Mouse (Mus musculus): ENCODE measurements at regions not wholly inside any gene's neighbourhood (a gene's known extent, or its start where the extent isn't known, plus 50 kb on each side); places are given as distances from the start of the nearest gene placed in this dataset.

DNA sequence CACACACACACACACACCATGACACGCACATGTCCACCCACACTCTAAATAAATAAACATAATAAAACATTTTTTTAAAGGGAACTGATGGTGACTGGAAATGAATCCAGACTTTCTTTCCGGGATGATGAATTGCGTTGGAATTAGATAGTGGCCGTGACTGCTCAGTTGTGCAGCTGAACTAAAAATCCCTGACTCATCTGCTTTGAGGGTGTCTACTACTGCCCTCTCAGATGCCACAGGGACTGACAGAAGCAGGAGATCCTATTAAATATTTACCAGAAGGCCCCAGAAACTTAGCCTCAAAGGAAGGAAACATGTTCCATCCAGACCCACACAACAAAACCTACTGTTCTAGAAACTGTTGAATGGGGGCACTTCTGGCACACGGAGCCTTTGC, 65.7 kb downstream of the Polr2m start:
- Histone ChIP-seq H3K27me3 (no peaks in the 10 kb centered on the region), H3K4me3 (no peak overlapping the region), H3K36me3 (no peaks in the 10 kb centered on the region), H3K9ac (no peak overlapping the region), H3K4me2 (no peak overlapping the region), H3K27ac (replicated peaks) (no peak overlapping the region), H3K9me3 (no peaks in the 10 kb centered on the region), H3K4me1 (replicated peaks) (no peaks in the 10 kb centered on the region)
- no peak for ATAC-seq (ENCODE audit: low FRiP score, low read depth)
- WGBS = 86% methylated on average over 5 of the region's 5 CpGs

DNA sequence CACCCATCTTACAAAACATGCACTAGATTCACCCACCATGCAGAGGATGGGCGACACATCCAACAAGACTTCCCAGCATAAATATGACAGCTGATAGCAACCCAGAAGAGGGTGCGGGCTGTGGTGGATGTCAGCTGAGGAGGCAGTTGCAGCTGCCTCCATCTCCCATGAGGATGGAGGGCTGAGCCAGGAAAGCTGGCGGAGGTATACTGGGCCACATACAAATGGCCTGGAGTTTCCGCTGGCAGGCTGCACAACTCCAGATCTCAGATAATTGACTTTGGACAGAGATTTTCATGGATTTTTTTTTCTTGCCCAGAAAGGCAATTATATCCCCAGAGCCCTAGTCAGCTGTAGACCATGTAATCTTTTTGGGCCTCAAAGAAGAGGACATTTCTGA, 67.2 kb downstream of the Polr2m start:
- Histone ChIP-seq H3K27ac (replicated peaks) (no peak overlapping the region), H3K4me3 (no peak overlapping the region), H3K27me3 (no peaks in the 10 kb centered on the region), H3K36me3 (no peaks in the 10 kb centered on the region), H3K9ac (no peak overlapping the region), H3K4me1 (replicated peaks) (no peaks in the 10 kb centered on the region), H3K4me2 (no peak overlapping the region), H3K9me3 (no peaks in the 10 kb centered on the region)
- no peak for ATAC-seq (ENCODE audit: low FRiP score, low read depth)
- 74% methylated on average over 4 of the region's 4 CpGs for WGBS

DNA sequence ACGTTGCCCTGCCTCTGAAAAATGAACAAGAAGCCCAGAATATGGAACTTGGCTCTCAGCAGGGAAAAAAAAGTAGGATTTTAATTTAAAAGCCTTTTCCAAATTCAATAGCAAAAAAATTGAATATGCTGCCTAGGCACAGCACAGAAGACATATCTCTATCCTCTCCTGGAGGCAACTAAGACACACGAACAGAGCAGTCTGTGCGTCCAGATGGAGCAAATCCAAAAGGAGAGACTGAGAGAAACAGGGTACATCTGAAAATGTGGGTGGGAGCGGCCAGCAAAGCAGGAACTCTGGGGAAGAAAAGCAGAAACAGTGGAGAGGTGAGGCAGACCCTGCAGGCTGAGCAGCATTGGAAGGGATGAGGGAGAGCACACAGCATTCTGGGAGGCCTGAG, 68.5 kb downstream of the Polr2m start:
- Histone ChIP-seq H3K9ac (no peak overlapping the region), H3K27me3 (no peaks in the 10 kb centered on the region), H3K4me2 (no peak overlapping the region), H3K27ac (replicated peaks) (no peak overlapping the region), H3K4me1 (replicated peaks) (no peaks in the 10 kb centered on the region), H3K36me3 (no peaks in the 10 kb centered on the region), H3K4me3 (no peak overlapping the region), H3K9me3 (no peaks in the 10 kb centered on the region)
- no peak for ATAC-seq (ENCODE audit: low FRiP score, low read depth)
- 76% methylated on average over 4 of the region's 4 CpGs for WGBS

DNA sequence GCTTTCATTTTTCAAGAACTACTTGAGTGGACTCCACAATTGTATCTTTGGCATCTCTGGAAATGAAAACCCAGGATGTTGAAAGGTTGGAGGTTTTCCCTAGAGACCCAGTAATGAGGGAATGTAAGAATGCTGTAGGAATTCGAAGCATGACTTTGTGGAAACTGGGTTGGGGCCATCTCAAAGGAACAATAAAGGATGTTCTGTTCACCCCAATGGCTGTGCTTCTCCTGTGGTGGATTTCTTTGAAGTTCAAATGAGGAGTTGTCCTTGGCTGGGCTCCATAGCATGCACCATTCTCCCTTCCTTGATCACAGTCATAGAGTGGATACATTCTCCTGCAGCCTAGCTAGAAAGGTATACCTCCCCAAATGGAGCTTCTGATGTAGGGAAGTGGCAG, 74.6 kb downstream of the Polr2m start:
- H3K27ac ChIP-seq (replicated peaks) = no peak overlapping the region
- H3K4me2 ChIP-seq = no peak overlapping the region
- ATAC-seq (ENCODE audit: low FRiP score, low read depth) = no peak
- H3K4me3 ChIP-seq = no peak overlapping the region
- H3K9me3 ChIP-seq = no peaks in the 10 kb centered on the region
- no peak overlapping the region for H3K9ac ChIP-seq
- no peaks in the 10 kb centered on the region for H3K36me3 ChIP-seq
- no peaks in the 10 kb centered on the region for H3K27me3 ChIP-seq
- no peaks in the 10 kb centered on the region; the same call in 1 of the 2 replicates for H3K4me1 ChIP-seq (replicated peaks)
- 81% methylated on average over 1 of the region's 1 CpGs for WGBS

DNA sequence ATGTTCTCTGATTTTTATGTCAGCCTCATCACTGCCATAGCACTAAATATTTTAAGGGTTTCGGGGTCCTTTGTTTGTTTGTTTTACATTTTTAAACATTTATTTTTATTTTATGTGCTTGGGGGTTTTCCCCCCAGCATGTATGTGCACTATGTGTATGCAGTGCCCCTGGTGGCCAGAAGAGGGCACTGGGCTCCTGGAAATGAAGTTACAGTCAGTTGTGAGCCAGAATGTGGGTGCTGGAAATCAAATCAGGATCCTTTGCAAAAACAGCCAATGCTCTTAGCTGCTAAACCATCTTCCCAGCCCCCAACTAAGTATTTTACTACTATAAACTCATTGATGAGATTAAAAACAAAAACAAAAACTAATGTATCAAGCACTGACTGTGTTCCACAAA, 75.8 kb downstream of the Polr2m start:
- no peak overlapping the region for H3K4me3 ChIP-seq
- no peak for ATAC-seq (ENCODE audit: low FRiP score, low read depth)
- H3K4me2 ChIP-seq = no peak overlapping the region
- no peaks in the 10 kb centered on the region for H3K36me3 ChIP-seq
- 94% methylated on average over 1 of the region's 1 CpGs for WGBS
- no peaks in the 10 kb centered on the region; the same call in 1 of the 2 replicates for H3K4me1 ChIP-seq (replicated peaks)
- no peak overlapping the region for H3K27ac ChIP-seq (replicated peaks)
- H3K9ac ChIP-seq = no peak overlapping the region
- H3K27me3 ChIP-seq = no peaks in the 10 kb centered on the region
- no peaks in the 10 kb centered on the region for H3K9me3 ChIP-seq

DNA sequence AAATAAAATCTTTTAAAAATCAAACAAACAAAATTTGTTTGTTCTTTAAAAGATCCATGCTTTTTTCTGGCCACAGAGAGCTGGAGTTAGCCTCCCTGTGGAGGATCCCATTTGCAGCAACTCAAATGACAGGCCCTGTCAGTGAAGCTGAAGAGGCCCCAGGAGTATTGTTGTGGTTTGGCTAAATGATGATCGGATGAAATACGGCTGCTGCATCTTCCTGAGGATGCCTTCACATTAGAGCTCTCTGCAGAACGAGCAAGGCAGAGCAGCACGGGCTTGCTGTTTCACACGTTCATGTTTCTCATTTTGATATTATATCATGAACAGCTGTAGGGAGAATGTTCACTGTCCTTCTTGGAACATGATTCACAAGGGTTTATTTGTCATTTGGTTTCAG, 76.8 kb downstream of the Polr2m start:
- WGBS = 49% methylated on average over 5 of the region's 5 CpGs
- H3K27me3 ChIP-seq = no peaks in the 10 kb centered on the region
- no peaks in the 10 kb centered on the region for H3K36me3 ChIP-seq
- no peaks in the 10 kb centered on the region for H3K9me3 ChIP-seq
- no peak overlapping the region for H3K9ac ChIP-seq
- no peaks in the 10 kb centered on the region; the same call in 1 of the 2 replicates for H3K4me1 ChIP-seq (replicated peaks)
- H3K4me3 ChIP-seq = no peak overlapping the region
- 0 out of 2 replicates have a peak overlapping the region, but pooled peaks have one; percentile 3 for H3K27ac ChIP-seq (replicated peaks)
- H3K4me2 ChIP-seq = no peak overlapping the region
- ATAC-seq (ENCODE audit: low FRiP score, low read depth) = no peak

DNA sequence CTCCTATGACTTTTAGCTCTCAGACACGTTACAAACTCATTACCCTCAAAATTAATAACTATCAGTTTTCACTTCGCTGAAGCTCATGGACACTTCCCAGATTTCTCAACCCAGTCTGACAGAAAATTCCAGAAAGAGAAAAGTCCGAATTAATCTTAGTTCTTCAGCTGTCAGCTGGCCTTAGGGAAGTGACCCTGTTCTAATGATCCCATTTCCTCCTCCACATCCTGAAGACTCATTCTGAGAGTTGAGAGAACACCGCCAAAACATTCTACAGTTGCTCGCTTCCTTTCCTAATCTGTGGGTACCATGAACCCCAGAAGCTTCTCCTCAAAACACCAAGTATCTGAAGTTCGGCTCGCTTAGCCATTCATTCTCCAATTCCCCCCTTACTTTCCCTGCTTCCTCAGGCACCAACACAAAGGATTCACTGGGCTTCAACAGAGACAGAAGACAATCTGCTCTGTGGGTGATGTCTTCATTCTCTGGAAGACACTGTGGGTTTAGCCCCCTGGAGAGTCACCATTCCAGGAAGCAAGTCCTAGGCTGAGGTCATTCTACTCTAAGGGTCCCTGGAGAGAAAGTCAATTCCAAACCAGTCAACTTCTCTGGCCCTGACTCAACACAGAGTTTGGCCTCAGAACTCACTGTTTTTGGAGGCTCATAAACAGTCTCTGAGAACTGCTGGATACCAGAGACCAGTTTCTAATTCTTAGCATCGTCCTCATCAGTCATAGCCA, 81.2 kb downstream of the Polr2m start:
- no peak overlapping the region for H3K4me2 ChIP-seq
- H3K27ac ChIP-seq (replicated peaks) = no peak overlapping the region
- H3K36me3 ChIP-seq = no peaks in the 10 kb centered on the region
- no peaks in the 10 kb centered on the region; the same call in 1 of the 2 replicates for H3K4me1 ChIP-seq (replicated peaks)
- H3K9me3 ChIP-seq = no peaks in the 10 kb centered on the region
- H3K9ac ChIP-seq = no peak overlapping the region
- 84% methylated on average over 8 of the region's 8 CpGs for WGBS
- no peak for ATAC-seq (ENCODE audit: low FRiP score, low read depth)
- no peaks in the 10 kb centered on the region for H3K27me3 ChIP-seq
- no peak overlapping the region for H3K4me3 ChIP-seq

DNA sequence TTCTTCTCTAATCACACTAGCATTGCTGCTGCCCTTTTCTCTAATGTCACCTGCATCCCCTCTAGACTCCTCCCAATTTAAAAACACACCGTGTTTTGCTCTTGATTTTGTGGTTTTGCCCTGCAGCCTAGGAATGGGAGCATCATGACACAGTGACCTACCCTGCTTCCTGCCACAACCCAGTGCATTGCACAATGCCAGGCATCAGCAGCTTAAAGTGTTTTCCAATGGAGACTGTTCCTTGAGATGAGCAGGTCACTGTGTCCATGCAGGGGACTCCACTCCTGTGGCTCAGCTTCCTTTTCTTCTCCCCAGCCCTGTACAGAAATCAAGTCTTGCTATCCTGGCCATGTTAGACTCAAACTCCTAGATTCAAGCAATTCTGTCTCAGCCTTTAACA, 84.1 kb downstream of the Polr2m start:
- no peaks in the 10 kb centered on the region for H3K9me3 ChIP-seq
- no peak overlapping the region for H3K4me2 ChIP-seq
- 54% methylated on average over 1 of the region's 1 CpGs for WGBS
- no peak overlapping the region for H3K27ac ChIP-seq (replicated peaks)
- no peak overlapping the region for H3K9ac ChIP-seq
- no peak overlapping the region for H3K4me3 ChIP-seq
- no peak for ATAC-seq (ENCODE audit: low FRiP score, low read depth)
- H3K27me3 ChIP-seq = no peaks in the 10 kb centered on the region
- H3K4me1 ChIP-seq (replicated peaks) = no peaks in the 10 kb centered on the region
- no peaks in the 10 kb centered on the region for H3K36me3 ChIP-seq

DNA sequence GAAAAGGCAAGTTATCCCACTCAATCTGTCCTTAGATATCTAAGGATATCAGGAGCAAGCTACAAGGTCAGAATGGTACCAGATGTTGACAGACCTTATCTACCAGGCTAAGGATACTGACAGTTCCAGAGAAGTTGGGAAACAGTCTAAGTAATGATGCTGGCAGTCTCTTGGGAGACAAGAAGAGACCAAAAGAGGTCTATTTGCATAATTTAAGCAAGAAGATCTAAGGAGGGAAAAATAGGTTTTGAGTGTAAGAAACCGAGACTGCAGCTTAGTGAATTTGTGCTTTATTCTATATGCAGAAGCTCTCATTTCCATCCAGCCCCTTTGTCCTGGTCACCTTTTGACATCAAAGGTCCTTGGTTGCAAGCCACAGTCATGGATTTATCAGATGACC, 86.4 kb downstream of the Polr2m start:
- no peaks in the 10 kb centered on the region for H3K27me3 ChIP-seq
- ATAC-seq (ENCODE audit: low FRiP score, low read depth) = no peak
- no peaks in the 10 kb centered on the region for H3K36me3 ChIP-seq

DNA sequence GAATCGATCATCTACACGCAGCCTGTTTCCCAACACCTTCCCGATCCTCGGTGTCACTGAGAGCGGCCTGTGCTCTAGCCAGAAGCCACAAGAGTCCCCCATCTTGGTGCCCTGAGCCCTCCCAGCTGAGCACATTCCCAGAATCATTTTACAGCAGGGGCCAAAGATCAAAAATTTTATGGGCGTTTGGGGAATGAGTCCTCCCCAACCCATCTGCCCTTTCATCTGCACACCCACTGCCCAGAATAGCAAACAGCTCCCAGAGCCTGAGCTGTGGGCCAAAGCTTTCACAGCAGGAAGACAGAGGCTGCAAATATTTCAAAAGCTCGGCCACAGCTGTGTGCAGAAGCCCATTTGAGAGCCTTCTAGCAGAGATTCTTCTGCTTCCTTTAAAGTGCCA, 89.0 kb downstream of the Polr2m start:
- no peak overlapping the region for H3K4me3 ChIP-seq
- H3K36me3 ChIP-seq = no peaks in the 10 kb centered on the region
- no peaks in the 10 kb centered on the region for H3K4me1 ChIP-seq (replicated peaks)
- no peak for ATAC-seq (ENCODE audit: low FRiP score, low read depth)
- no peak overlapping the region for H3K4me2 ChIP-seq
- no peak overlapping the region for H3K27ac ChIP-seq (replicated peaks)
- H3K9me3 ChIP-seq = no peaks in the 10 kb centered on the region
- no peak overlapping the region for H3K9ac ChIP-seq
- H3K27me3 ChIP-seq = no peaks in the 10 kb centered on the region
- WGBS = 41% methylated on average over 7 of the region's 7 CpGs

More for the DNA sequence above, 86.4 kb downstream of the Polr2m start:
- Histone ChIP-seq H3K9me3 (no peaks in the 10 kb centered on the region), H3K4me2 (no peak overlapping the region), H3K27ac (replicated peaks) (no peak overlapping the region), H3K4me3 (no peak overlapping the region), H3K9ac (no peak overlapping the region), H3K4me1 (replicated peaks) (no peaks in the 10 kb centered on the region)
- 70% methylated on average over 1 of the region's 1 CpGs for WGBS

DNA sequence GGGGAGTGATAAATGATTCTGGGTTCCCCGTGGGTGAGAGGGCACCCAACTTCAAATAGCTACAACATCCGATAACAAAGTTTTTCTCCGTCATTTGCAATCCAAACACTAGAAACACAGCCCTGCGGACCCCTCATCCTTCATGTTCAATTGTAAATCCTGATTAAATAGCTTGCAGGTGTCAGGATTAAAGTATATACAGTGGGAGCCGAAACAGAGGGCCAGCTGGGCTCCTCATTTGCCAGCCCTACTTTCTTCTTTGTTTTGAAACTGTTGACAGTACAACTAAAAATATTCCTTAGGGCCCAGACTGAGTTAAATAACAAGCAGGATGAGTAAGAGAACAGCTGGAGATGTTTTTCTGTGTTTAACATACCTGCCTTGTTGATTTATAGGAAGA, 95.5 kb downstream of the Polr2m start:
- Histone ChIP-seq H3K9ac (no peak overlapping the region), H3K4me2 (no peak overlapping the region), H3K4me3 (no peak overlapping the region), H3K9me3 (no peaks in the 10 kb centered on the region), H3K27ac (replicated peaks) (no peak overlapping the region), H3K4me1 (replicated peaks) (no peaks in the 10 kb centered on the region), H3K36me3 (no peaks in the 10 kb centered on the region), H3K27me3 (no peaks in the 10 kb centered on the region)
- WGBS = 74% methylated on average over 5 of the region's 5 CpGs
- ATAC-seq (ENCODE audit: low FRiP score, low read depth) = no peak

DNA sequence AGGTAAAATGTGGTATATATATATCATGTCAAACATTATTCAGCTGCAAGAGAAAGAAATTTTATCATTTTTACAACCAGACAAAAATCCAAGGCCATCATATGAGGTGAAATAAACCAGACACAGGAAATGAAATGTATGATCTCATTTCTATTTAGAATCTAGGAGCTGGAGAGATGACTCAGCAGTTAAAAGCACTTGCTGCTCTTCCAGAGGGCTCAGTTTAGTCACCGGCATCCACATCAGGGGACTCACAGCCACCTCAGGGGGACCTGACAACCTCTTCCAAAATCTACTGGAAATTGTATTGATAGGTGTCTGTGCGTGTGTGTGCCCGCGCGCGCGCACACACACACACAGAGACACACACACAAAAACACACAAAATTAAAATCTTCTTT, 98.3 kb downstream of the Polr2m start:
- H3K4me1 ChIP-seq (replicated peaks) = no peaks in the 10 kb centered on the region
- H3K27me3 ChIP-seq = no peaks in the 10 kb centered on the region
- no peak overlapping the region for H3K4me3 ChIP-seq
- no peaks in the 10 kb centered on the region for H3K36me3 ChIP-seq
- H3K9ac ChIP-seq = no peak overlapping the region
- ATAC-seq (ENCODE audit: low FRiP score, low read depth) = no peak
- no peaks in the 10 kb centered on the region for H3K9me3 ChIP-seq
- H3K4me2 ChIP-seq = no peak overlapping the region
- 96% methylated on average over 7 of the region's 7 CpGs for WGBS
- H3K27ac ChIP-seq (replicated peaks) = no peak overlapping the region

DNA sequence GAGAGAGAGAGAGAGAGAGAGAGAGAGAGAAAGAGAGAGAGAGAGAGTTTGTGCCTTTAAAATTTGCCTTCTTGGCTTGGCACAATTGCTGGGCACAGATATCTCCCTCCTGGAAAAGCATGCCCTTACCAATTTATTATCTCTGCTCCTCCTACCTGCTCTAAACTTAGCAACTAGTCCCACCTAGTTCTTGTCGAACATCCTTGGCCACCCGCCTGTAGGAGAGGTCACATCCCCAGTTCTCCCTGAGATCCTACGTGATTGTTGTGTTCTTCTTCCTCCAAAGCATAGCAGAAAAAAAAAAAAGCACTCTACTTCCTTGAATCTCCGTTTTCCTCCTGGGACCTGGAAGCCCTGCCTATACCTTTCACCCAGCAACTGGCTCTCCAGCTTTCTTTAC, 101.8 kb downstream of the Polr2m start:
- no peak overlapping the region for H3K4me2 ChIP-seq
- H3K4me1 ChIP-seq (replicated peaks) = no peaks in the 10 kb centered on the region
- no peak overlapping the region for H3K9ac ChIP-seq
- no peak for ATAC-seq (ENCODE audit: low FRiP score, low read depth)
- H3K36me3 ChIP-seq = no peaks in the 10 kb centered on the region
- H3K4me3 ChIP-seq = no peak overlapping the region
- 75% methylated on average over 4 of the region's 4 CpGs for WGBS
- no peaks in the 10 kb centered on the region for H3K9me3 ChIP-seq
- no peaks in the 10 kb centered on the region for H3K27me3 ChIP-seq
- H3K27ac ChIP-seq (replicated peaks) = no peak overlapping the region

Data from hindbrain, embryonic 15.5 days (tissue).